Mouse (Mus musculus) heart, adult 8-10 months (tissue): ENCODE measurements around the gene Nrl. TPM values are rescaled to one million over a fixed set of nuclear protein-coding genes. Genes with fewer than 3 reads are reported as not detected.

Source experiments
- DNase-seq: peaks from one replicate; pipeline ENCODE4 v3.0.0; 2022; ENCODE audit warnings: low spot score
- total RNA-seq, 4 experiments: library from RNA; stranded (reverse); gene quantifications; 2 replicates each; pipeline ENCODE4 v1.2.4; 2022

Gene Nrl
- total RNA-seq: not detected

DNA sequence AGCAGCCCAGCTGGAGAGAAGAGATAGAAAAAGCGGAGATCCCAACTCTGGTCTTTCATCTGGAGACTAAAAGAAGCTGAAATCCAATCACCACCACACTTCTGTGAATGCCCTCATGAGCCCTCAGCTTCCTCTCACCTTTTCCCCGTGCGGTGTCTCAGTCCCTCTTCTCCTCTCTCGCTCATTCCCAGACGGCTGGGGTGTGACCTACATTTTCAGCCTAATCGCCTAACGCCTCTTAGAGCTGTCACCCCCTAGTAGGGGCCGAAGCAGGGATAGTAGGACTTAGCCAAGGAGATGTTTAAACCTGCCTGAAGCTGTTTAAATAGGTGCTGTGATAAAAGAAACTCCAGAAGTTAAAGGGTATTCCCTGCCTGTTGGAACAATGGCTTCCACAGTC, at the start of gene Nrl:
Gene Nrl, minus strand, starts transcription at position 197 of the 400 bp plus-strand sequence.
- no peak for DNase-seq

DNA sequence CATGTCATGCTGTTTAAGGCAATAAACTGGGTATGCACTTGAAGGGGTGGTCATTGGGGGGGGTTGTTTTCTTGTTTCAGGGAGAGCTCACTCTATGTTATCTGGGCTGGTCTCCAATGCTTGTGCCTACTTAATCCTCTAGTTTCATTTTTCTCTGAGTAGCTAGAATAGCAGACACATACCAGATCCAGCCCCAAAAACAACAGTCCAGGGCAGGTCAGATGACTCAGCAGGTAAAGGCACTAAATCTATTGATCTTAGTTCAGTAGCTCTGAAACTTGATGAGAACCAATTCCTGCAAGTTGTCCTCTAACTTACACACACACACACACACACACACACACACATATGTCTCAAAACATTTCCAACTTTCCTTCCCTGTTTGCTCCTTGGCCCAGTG, 47.0 kb upstream of the Nrl start:
- DNase-seq: no peak

DNA sequence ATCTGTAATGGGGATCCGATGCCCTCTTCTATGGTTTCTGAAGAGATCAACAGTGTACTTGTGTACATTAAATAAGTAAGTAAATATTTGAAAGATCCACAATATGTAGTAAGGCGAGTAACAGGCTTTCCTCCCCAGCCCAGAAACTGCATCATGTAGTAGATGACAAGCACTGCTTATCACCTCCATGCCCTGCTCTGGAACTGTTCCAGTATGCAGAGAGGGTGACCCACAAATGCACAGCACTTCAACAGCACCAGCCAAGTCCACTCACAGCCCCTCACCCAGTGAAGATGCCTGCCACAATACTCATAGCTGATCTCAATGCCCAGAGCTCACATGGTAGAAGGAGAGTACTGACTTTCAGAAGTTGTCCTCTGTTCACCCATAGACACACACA, 45.8 kb upstream of the Nrl start:
- DNase-seq: no peak

DNA sequence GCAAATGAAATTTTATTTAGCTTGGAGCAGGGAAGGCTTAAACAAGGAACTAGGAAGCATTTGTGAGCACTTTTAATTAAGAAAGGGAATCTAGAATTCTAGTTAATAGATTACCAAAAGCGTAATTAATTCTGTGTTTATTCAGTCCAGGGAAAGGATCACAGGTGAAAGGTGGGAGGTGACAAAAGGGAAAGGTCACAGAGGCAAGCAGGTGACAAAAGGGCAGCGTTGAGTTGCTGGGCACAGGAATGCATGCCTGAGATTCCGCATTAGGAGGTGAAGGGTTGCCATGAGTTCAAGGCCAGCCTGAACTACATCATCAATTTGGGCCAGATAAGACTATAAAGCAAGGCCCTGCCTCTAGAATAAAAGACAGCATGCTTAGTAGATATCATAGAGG, 42.7 kb upstream of the Nrl start:
- DNase-seq: no peak

DNA sequence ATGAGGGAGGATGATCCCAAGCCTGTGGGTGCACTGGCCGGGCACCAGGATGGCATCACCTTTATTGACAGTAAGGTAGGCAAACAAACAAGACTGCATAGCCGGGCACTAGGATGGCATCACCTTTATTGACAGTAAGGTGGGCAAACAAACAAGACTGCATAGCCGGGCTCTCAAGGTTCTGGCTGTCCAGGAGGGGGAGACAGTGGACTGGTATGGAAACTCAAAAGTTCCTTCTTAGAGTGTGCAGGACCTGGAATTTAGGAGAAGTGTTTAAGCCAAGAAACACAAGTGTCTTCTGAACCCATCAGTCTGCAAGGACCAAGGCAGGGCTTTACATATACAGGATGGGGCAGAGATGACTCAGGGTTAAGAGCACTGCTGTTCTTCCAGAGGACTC, 41.0 kb upstream of the Nrl start:
- no peak for DNase-seq

DNA sequence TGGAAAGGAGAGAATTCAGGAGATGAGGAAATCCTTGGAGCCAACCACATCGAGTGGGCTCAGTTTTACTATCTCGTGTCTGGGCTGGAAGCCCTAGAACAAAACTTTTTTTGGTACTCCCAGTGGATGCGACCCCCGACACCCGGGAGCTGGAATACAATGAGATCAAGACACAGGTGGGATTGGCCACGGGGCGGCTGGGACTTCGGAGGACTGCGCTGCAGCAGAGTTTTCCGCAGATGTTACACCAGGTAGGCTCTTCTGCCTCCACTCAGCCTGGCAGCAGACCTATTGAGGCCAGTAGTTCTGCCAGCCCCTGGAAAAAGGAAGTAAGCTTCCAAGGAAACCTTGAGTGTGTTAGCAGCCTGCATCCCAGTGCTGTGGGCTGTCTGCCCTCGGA, 38.5 kb upstream of the Nrl start:
- no peak for DNase-seq

DNA sequence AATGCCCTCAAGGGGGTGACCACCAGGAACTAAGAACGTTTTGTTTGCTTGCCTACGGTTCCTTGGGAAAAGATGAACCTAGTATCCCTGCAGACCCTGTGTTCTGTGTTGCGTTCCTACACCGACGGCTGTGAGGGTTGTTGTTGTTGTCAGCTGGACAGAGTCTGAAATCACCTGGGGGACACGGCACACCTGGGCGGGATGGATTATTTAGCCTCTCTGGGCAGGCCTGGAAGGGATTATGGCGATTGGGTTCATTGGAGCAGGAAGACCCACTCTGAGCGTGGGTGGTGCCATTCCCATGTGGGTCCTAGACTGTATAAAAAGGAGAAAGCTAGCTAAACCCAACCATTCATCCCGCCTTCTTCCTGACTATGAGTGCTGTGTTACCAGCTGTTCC, 37.1 kb upstream of the Nrl start:
- no peak for DNase-seq

DNA sequence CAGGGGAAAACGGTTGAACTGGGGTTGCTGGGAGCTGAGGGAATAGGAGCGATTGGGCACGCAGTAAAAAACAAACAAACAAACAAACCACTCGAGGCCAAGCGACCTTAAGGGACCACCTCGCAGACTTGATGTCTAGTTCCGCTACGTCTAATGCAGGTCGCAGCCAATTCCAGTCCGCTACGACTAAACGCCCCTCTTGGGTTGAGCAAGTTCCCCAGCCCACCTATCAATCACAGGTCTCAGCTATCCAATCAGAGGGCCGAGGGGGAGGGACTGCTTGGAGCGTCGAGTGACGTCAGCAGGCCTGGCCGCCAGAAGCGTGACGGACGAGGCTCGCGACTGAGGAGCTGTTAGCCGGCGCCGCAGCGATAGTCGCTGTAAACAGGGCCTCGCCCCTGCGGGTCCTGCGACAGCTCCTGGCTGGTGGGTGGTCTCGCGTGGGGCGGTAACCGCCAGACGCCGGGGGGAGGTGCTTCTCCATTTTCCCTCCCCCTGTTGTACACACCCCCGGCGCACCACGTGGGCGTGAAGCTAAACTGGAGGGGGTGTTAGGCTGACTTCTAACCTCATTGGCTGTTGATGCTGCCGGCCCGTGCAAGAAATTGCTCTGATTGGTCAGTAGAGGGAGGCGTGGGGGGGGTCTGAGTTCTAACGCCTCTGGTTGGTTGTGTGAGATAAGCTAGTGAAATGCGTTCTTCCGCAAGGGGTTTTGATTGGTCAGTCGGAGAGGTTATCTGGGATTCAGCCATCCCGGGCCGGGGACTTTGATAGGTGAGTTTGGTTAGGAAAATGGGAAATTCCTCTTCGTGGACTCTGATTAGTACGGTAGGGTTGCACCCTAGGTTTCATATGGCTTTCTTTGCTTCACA, 35.7 kb upstream of the Nrl start, which contains the start of gene A730061H03Rik:
Gene A730061H03Rik, minus strand, starts transcription at position 205 of the 872 bp plus-strand sequence.
- peak; percentile 98 for DNase-seq

DNA sequence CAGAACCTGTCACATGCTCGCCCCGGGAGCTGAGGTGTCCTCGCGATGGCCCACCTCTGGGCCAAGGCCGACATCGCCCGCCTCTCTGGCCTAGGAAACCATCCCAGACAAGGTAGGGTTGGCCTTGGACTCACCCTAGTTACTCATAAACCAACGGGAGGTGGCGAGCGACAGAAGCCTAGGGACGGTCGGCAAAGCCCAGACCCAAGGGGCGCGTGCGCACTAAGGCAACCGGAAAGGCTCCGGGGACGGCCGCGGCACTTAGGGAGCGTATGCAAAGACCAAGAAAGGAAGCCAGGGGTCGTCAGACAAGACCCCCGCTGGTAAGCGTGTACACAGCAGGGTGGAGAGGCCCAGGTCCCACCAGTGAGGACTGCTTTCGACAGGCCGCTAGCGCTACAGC, 35.0 kb upstream of the Nrl start, which contains the start of gene Dcaf11:
Gene Dcaf11, plus strand, starts transcription at position 208 of the 403 bp plus-strand sequence.
- DNase-seq: peak; percentile 90

DNA sequence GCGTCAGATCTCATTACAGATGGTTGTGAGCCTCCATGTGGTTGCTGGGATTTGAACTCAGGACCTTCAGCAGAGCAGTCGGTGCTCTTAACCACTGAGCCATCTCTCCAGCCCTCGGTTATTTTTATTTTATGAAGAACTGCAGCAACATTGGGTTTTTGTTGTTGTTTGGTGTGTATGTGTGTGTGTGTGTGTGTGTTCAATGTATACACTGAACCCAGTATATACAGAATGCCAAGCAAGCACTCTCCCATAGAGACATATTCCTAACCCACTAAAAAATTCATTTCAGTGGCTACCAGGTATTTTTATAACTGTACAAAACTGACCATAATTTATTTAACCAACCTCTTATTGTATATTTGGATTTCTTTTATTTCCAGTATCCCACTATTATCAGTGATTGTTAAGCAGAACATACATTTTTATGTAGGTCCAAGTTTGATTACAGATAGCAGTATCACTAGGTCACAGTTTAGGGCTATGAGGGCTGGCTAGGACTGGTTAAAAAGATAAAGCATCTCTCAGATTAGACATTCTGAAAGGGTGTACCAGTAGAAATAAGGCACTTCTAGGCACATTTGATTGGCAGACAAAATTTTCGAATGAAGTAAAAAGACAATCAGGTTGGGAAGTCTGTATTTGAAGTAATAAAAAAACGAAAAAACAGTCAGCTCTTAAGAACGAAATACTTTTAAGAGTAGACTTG, 34.1 kb upstream of the Nrl start:
- DNase-seq: no peak

DNA sequence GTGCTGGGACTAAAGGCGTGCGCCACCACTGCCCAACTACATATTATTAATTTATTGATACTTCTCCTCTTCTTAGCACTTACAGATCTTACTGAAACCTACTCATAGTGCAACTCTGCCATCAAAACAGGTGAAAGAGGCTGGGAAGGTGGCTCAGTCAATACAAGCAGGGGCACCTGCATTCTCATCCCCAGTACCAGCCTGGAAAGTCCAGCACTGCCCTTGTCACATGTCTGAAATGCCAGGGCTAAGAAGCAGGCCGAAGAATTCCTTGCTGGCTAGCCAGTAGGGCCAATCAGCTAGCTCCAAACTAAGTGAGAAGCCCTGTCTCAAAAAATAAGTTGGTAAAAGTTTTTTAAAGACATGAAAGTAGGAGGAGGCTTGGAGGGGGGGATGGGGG, 32.8 kb upstream of the Nrl start:
- no peak for DNase-seq

DNA sequence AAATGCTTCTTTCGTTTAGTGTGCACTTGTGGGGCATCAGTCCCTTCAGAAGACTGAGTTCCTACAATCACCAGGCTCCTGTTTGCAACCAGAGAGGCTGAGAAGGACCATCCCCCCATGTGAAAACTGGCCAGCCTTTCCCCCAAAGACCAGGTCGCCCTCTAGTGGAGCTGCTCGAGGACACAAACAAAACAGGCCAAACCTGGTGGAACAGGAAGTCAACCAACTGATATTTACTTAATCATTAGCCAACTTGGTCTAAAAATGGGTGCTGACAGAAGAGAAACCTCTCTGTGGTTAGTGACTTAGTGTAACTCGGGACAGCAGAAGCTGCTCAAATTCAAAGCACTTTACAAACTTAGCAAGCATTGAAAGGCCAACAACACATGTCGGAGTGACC, 32.2 kb upstream of the Nrl start:
- DNase-seq: peak; percentile 80

DNA sequence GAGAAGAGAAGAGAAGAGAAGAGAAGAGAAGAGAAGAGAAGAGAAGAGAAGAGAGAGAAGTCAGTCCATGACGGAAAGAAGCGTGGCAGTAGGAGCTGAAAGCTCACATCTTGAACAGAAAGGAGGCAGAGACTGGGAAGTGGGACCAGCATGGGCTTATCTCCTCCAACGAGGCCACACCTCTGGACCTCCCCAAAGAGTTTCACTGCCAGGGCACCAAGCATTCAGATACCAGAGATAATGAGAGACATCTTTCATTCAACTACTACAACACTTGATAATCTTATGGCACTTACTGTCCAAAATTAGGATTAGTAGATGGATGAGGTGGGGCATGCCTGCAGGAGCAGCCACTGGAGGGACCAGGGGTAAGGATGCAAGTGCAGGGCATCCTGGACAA, 31.0 kb upstream of the Nrl start:
- no peak for DNase-seq

DNA sequence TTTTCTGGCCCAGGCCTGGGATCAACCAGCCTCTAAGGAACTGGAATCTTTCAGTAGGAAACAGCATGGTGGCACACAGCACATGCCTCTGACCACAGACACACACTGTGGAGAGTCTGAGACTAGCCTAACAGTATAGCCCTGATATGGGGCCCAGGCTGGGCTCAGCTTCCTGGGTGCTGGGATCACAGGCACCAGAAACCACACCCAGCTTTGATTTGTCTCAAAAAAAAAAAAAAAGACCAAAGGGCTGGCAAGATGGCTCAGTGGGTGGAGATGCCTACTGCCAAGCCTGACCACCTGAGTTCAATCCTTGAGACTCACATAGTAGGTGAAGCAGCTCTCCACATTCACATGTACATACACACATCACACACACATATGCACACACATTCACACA, 29.9 kb upstream of the Nrl start:
- no peak for DNase-seq

DNA sequence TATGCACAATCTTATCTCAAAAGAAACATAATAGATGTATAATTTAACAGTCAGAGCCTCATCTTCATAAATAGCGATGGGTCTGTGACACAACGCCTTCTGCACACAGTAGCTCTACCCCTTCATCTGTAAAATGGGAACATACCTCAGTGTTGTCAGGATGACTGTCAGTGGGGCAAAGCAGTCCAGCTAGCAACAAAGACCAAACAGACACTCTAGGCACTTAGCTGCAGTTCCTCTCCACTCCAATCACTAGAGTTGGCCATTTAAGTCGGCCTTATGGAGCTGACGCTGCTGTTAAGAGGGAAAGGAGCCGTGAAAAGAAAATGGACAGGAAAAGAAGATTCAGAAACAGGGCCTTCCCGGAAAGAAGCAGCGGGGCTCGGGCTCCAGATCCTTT, 27.0 kb upstream of the Nrl start:
- DNase-seq: no peak

DNA sequence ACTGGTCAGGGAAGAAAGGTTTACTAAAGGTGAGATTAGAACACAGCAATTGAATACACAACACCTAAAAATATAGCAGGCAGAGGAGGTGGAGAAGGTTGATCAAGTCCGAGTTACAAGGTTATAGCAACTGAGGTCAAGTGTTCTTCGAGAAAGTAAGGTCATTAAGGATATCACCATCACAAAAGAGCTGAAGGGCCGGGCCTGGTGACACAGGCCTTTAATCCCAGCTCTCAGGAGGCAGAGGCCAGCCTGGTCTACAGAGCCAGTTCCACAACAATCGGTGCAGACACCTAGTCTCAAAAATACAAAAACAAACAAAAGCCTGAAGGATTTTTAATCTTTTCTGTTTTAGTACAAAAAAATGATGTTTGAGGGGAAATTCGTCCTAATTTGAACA, 26.6 kb upstream of the Nrl start:
- DNase-seq: no peak

DNA sequence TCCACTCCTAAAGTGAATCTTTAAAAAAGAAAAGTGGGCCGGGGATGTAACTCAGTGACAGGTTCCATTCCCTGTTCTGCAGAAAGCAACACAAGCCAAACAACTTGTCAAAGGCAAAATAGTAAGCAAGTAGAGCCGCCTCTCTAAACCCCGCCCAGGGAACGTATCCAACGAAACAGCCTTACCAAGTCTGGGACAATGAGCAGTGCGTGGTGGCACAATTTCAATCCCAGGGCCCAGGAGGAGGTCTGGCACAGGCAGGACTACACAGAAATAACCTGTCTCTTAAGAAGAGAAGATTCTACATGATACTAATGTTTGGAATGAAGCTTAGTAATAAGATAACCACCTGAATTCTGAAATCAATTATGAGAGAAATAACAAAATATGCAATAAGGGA, 25.4 kb upstream of the Nrl start:
- DNase-seq: no peak

DNA sequence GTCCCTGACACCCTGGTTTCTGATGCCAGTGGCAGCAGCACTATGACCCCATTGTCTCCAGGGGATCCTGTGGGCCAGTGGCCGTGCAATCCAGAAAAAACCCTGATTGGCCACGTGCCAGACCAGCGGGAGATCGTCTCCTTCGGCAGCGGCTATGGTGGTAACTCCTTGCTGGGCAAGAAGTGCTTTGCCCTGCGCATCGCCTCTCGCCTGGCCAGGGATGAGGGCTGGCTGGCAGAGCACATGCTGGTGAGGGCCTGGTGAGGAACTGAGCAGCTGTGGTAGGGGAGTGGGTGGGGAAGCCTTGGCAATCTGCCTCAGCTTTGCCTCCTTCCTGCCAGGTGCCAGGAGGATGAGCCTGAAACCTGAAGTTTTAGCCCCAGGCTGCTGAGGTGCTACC, 19.6 kb upstream of the Nrl start:
- no peak for DNase-seq

DNA sequence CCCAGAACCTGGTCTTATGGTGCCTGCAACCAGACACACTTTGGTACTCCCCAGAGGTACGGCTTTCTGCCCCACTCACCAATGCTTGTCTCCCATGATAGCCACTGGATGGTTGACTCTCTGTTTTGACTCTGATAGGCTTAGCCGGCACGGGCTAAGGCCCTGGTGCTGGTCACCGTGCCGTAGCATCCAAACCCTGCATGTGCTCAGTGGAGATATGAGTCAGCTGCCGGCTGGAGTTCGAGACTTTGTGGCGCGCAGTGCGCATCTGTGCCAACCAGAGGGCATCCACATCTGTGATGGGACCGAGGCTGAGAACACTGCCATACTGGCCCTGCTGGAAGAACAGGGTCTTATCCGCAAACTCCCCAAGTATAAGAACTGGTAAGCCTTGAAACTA, 17.5 kb upstream of the Nrl start:
- no peak for DNase-seq

DNA sequence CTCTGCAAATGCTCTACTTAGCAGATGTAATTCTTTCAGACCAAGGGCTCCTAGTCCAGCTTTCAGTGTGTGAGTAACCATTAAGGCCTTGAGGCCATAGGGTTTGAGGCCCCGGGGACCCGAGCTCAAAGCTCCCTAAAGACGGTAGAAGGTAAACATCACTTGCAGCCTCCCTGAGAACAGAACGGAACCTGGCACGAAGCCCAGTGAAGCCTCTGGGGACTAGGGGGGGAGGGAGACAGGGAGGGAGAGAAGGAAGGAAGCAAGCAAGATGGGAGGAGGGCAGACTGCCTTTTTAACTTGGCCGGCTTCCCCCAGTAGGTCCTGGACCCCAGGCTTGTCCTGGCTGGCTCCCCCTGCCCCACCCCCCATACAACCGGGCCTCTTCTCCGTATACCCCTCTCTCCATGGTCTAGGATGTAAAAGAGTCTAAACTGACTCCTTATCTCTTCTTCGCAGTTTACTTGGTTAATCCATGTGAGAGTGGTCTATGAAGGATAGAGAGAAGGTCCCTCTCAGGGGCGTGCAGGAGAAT, 16.1 kb upstream of the Nrl start:
- DNase-seq: peak; percentile 90

DNA sequence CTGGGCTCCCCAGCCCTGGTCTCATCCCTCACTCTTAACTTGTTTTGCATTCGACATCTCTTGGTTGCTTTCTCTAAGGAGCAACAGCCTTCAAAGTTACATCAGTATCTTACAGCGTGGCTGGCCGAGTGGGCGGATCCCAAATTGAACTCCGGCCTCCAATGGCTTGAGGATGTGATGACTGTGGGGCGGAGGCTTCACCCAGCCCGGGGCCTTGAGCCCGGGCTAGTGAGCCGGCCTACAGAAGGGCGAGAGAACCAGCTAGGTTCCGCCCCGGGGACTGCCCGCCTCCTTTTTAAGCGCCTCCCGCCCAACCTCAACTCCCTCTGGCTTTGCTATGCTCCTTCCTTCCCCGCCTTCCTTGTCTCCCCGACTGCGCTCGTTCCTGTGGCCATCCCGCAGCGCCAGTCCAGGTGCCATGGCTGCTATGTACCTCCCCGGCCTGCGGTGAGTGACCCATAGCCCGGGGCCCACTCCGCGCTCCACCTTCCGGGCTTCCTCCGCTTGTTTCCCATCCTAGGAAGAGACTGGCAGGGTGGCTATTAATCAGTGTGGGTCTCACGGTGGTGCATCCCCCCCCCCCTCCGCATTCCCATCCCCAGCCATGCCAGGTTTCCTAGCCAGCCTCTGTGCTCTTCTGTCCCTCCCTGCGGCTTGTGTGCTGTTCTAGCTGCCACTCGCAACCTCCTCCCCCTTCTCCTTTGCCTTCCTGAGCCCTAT, 15.4 kb upstream of the Nrl start, which contains the start of gene Pck2:
Gene Pck2, plus strand, starts transcription at position 200 of the 720 bp plus-strand sequence.
- DNase-seq: peak; percentile 91
